Mouse (Mus musculus) splenic B cell, adult 2 months (primary cell): ENCODE data around the gene Sucla2.
A peak's percentile ranks its signal among the peaks of the same experiment; 100 is the strongest.

Source experiments
- DNase-seq: peaks from one replicate; pipeline ENCODE4 v3.0.0-alpha.2; 2011; ENCODE audit warnings: low read depth, low spot score
- H3K27me3 ChIP-seq: 2 replicates; pipeline ENCODE4 v1.6.1; 2012; ENCODE audit warnings: mild to moderate bottlenecking, low read length, moderate library complexity, mixed read lengths; ENCODE audit not compliant: control insufficient read depth, poor library complexity, insufficient read depth, severe bottlenecking
- H3K36me3 ChIP-seq: 2 replicates; pipeline ENCODE4 v1.6.1; 2012; ENCODE audit warnings: mild to moderate bottlenecking, low read length, moderate library complexity, mixed read lengths; ENCODE audit not compliant: control insufficient read depth, poor library complexity, insufficient read depth, severe bottlenecking

The Sucla2 gene

GRCm38 (mm10) chr14:73524766-73525448 is at the start of gene Sucla2:
TSS of gene Sucla2 (plus strand) at chr14:73525319.
- DNase-seq, result peak; percentile 97
- H3K36me3 ChIP-seq, result no peaks in the 10 kb centered on the region
- no peaks in the 10 kb centered on the region for H3K27me3 ChIP-seq

GRCm38 (mm10) chr14:73475506-73475905 is 49.6 kb upstream of the Sucla2 start:
- Histone ChIP-seq H3K27me3 (no peaks in the 10 kb centered on the region), H3K36me3 (no peaks in the 10 kb centered on the region)
- no peak for DNase-seq

- no peak for DNase-seq
- Histone ChIP-seq H3K36me3 (no peaks in the 10 kb centered on the region), H3K27me3 (no peaks in the 10 kb centered on the region)
Measured at GRCm38 (mm10) chr14:73476361-73476934, 48.7 kb upstream of the Sucla2 start.

GRCm38 (mm10) chr14:73477077-73477476 is 48.0 kb upstream of the Sucla2 start:
- Histone ChIP-seq H3K27me3 (no peaks in the 10 kb centered on the region), H3K36me3 (no peaks in the 10 kb centered on the region)
- DNase-seq, result no peak

- no peak for DNase-seq
Measured at GRCm38 (mm10) chr14:73478321-73478720, 46.8 kb upstream of the Sucla2 start.

GRCm38 (mm10) chr14:73479771-73480170 is 45.3 kb upstream of the Sucla2 start:
- no peaks in the 10 kb centered on the region for H3K36me3 ChIP-seq
- no peak for DNase-seq
- no peaks in the 10 kb centered on the region for H3K27me3 ChIP-seq

More at GRCm38 (mm10) chr14:73478321-73478720, 46.8 kb upstream of the Sucla2 start:
- H3K27me3 ChIP-seq, result no peaks in the 10 kb centered on the region
- no peaks in the 10 kb centered on the region for H3K36me3 ChIP-seq

GRCm38 (mm10) chr14:73483516-73484229 is 41.4 kb upstream of the Sucla2 start:
- no peak for DNase-seq
- no peaks in the 10 kb centered on the region for H3K27me3 ChIP-seq
- no peaks in the 10 kb centered on the region for H3K36me3 ChIP-seq

- DNase-seq, result no peak
- Histone ChIP-seq H3K27me3 (no peaks in the 10 kb centered on the region), H3K36me3 (no peaks in the 10 kb centered on the region)
Measured at GRCm38 (mm10) chr14:73484366-73485110, 40.6 kb upstream of the Sucla2 start.

GRCm38 (mm10) chr14:73486641-73487040 is 38.5 kb upstream of the Sucla2 start:
- Histone ChIP-seq H3K36me3 (no peaks in the 10 kb centered on the region), H3K27me3 (no peaks in the 10 kb centered on the region)
- DNase-seq, result no peak

- DNase-seq, result no peak
- Histone ChIP-seq H3K36me3 (no peaks in the 10 kb centered on the region), H3K27me3 (no peaks in the 10 kb centered on the region)
Measured at GRCm38 (mm10) chr14:73493356-73493755, 31.8 kb upstream of the Sucla2 start.

- DNase-seq, result no peak
- H3K36me3 ChIP-seq, result no peaks in the 10 kb centered on the region
- no peaks in the 10 kb centered on the region for H3K27me3 ChIP-seq
Measured at GRCm38 (mm10) chr14:73494122-73494521, 31.0 kb upstream of the Sucla2 start.

- Histone ChIP-seq H3K27me3 (no peaks in the 10 kb centered on the region), H3K36me3 (no peaks in the 10 kb centered on the region)
- DNase-seq, result no peak
Measured at GRCm38 (mm10) chr14:73495753-73496152, 29.4 kb upstream of the Sucla2 start.

GRCm38 (mm10) chr14:73501283-73501682 is 23.8 kb upstream of the Sucla2 start:
- DNase-seq, result no peak
- H3K36me3 ChIP-seq, result no peaks in the 10 kb centered on the region
- H3K27me3 ChIP-seq, result 0 out of 2 replicates have a peak, but pooled peaks cover 2% of the 10 kb centered on the region

- H3K27me3 ChIP-seq, result 0 out of 2 replicates have a peak, but pooled peaks cover 2% of the 10 kb centered on the region
- H3K36me3 ChIP-seq, result no peaks in the 10 kb centered on the region
Measured at GRCm38 (mm10) chr14:73501721-73502120, 23.4 kb upstream of the Sucla2 start.

More at GRCm38 (mm10) chr14:73501721-73502120, 23.4 kb upstream of the Sucla2 start:
- DNase-seq, result no peak
